Mouse (Mus musculus) heart, postnatal 25 days (tissue): ENCODE data around the gene Pcgf2. TPM values are rescaled to one million over a fixed set of nuclear protein-coding genes. Genes with fewer than 3 reads are reported as not detected.
"Not testable (repeated sequence)": the region's sequence is repeated elsewhere in the genome, so short reads cannot be mapped to it uniquely, and the experiment has no call there.

ENCODE experiments used
- DNase-seq: peaks from one replicate; pipeline ENCODE4 v3.0.0; 2022; ENCODE audit warnings: low spot score
- intact Hi-C: fragments of 180-260 bp; cut with DNase I; formaldehyde crosslinking; loops from one replicate; pipeline ENCODE4 v1.15.1; 2025
- total RNA-seq, 2 experiments: library from RNA; stranded (reverse); gene quantifications; 2 replicates each; pipeline ENCODE4 v1.2.3; 2021

The Pcgf2 gene
- 1 to 10 TPM; 6.2 to 6.4 TPM for total RNA-seq

GRCm38 (mm10) chr11:97700003-97700745, at the start of gene Pcgf2:
Gene Pcgf2 (minus strand): TSS chr11:97700497.
- intact Hi-C loops: loop anchor here (5.0 kb wide), 1 partner anchor 42 kb away; the partner anchor contains the start of gene Pip4k2b
- DNase-seq: peak; percentile 72

- intact Hi-C loops: no loop called here
- no peak for DNase-seq
Observed at GRCm38 (mm10) chr11:97748496-97748895, 48.2 kb upstream of the Pcgf2 start.

- intact Hi-C loops: no loop called here
Observed at GRCm38 (mm10) chr11:97747773-97748172, 47.5 kb upstream of the Pcgf2 start.

GRCm38 (mm10) chr11:97745331-97745721, 45.0 kb upstream of the Pcgf2 start:
- DNase-seq: no peak
- intact Hi-C loops: no loop called here

More at GRCm38 (mm10) chr11:97747773-97748172, 47.5 kb upstream of the Pcgf2 start:
- DNase-seq: no peak

- DNase-seq: peak; percentile 97
- intact Hi-C loops: loop anchor here (5.0 kb wide), 1 partner anchor 43 kb away; the partner anchor contains the start of genes Pcgf2 and Psmb3
Observed at GRCm38 (mm10) chr11:97744718-97745330, 44.5 kb upstream of the Pcgf2 start.

GRCm38 (mm10) chr11:97744063-97744717, 43.9 kb upstream of the Pcgf2 start, which contains the start of gene Pip4k2b:
Gene Pip4k2b (minus strand): TSS chr11:97744704.
- no peak for DNase-seq
- intact Hi-C loops: loop anchor here (5.0 kb wide), 1 partner anchor 42 kb away; the partner anchor contains the start of genes Pcgf2 and Psmb3

- intact Hi-C loops: loop anchor here (5.0 kb wide), 1 partner anchor 41 kb away; the partner anchor contains the start of genes Pcgf2 and Psmb3
- no peak for DNase-seq
Observed at GRCm38 (mm10) chr11:97743423-97743822, 43.1 kb upstream of the Pcgf2 start.

GRCm38 (mm10) chr11:97742591-97742990, 42.3 kb upstream of the Pcgf2 start:
- DNase-seq: no peak
- intact Hi-C loops: loop anchor here (5.0 kb wide), 1 partner anchor 40 kb away; the partner anchor contains the start of genes Pcgf2 and Psmb3

GRCm38 (mm10) chr11:97742157-97742556, 41.9 kb upstream of the Pcgf2 start:
- intact Hi-C loops: loop anchor here (5.0 kb wide), 1 partner anchor 40 kb away; the partner anchor contains the start of genes Pcgf2 and Psmb3
- no peak for DNase-seq

- intact Hi-C loops: loop anchor here (5.0 kb wide), 1 partner anchor 38 kb away; the partner anchor contains the start of genes Pcgf2 and Psmb3
- no peak for DNase-seq
Observed at GRCm38 (mm10) chr11:97740190-97740589, 39.9 kb upstream of the Pcgf2 start.

- no peak for DNase-seq
- intact Hi-C loops: no loop called here
Observed at GRCm38 (mm10) chr11:97739155-97739554, 38.9 kb upstream of the Pcgf2 start.

- DNase-seq: no peak
- intact Hi-C loops: no loop called here
Observed at GRCm38 (mm10) chr11:97738703-97739102, 38.4 kb upstream of the Pcgf2 start.

GRCm38 (mm10) chr11:97737600-97737999, 37.3 kb upstream of the Pcgf2 start:
- DNase-seq: no peak
- intact Hi-C loops: no loop called here

- no peak for DNase-seq
- intact Hi-C loops: no loop called here
Observed at GRCm38 (mm10) chr11:97736645-97737044, 36.3 kb upstream of the Pcgf2 start.

- DNase-seq, intact Hi-C loops: not testable (repeated sequence)
Observed at GRCm38 (mm10) chr11:97734810-97735209, 34.5 kb upstream of the Pcgf2 start.

- DNase-seq: no peak
- intact Hi-C loops: no loop called here
Observed at GRCm38 (mm10) chr11:97733689-97734088, 33.4 kb upstream of the Pcgf2 start.

- intact Hi-C loops: no loop called here
- no peak for DNase-seq
Observed at GRCm38 (mm10) chr11:97728730-97729129, 28.4 kb upstream of the Pcgf2 start.

GRCm38 (mm10) chr11:97728311-97728710, 28.0 kb upstream of the Pcgf2 start:
- no peak for DNase-seq
- intact Hi-C loops: no loop called here

- no peak for DNase-seq
- intact Hi-C loops: no loop called here
Observed at GRCm38 (mm10) chr11:97723709-97724108, 23.4 kb upstream of the Pcgf2 start.

- intact Hi-C loops: no loop called here
- no peak for DNase-seq
Observed at GRCm38 (mm10) chr11:97721338-97721737, 21.0 kb upstream of the Pcgf2 start.
